Mouse (Mus musculus): Measurements from ENCODE around the gene Trpm3.

Gene Trpm3

DNA sequence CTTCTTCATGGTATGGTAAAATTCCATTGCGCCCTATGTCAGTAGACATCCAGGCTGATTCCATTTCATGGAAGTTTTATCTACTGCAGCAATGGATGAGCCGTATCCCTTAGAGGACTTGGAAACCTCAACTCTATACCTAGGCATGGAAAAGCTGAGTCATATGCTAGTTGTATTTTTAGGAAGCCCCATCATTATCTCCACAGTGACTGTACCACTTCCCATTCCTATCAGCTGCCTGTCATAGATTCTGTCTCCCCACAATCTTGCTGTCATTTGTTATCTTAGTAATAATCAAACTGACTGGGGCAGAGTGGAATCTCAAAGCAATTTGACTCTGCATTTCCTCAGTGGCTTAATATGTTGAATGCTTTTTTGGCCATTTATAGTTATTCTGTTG lies 169.2 kb downstream of the Trpm3 start:
- DNase-seq (ENCODE audit: low spot score) = no peak

DNA sequence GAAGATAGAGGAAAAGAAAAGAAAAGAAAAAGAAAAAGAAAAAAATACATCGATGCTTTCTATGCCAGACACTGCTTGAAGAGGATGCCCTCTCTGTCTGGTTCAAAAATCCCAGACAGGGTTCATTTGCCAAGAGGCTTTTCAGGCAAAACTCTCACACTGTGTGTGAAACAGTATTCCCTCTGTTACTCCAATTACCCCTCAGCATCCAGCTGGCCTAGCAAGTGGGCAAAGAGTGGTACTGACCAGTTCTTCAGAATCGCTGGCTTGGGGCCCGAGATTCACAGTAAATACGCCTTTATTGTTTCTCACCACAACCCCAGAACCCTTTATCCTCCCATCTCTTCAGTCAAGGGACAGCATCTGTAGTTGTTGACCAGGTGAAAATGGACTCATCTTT lies 178.5 kb downstream of the Trpm3 start:
- no peak for DNase-seq (ENCODE audit: low spot score)

GRCm38 (mm10) chr19:22326813-22327212 lies 188.0 kb downstream of the Trpm3 start:
- DNase-seq (ENCODE audit: low spot score) = no peak

GRCm38 (mm10) chr19:22327226-22327625 lies 188.4 kb downstream of the Trpm3 start:
- no peak for DNase-seq (ENCODE audit: low spot score)

DNA sequence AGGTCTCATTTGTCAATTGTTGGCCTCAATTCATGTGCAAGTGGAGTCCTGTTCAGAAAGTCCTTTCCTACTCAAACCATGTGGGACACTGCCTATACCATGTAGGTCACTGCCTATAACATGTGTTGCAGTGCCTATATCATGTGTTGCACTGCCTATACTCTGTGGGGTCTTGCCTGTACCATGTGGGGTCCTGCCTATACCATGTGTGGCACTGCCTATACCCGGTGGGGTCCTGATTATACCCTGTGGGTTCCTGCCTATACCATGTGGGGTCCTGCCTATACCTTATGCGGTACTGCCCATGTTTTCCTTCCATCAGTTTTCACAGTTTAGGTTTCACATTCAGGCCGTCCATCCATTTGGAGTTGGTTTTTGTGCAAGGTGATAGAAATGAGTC lies 197.4 kb downstream of the Trpm3 start:
- DNase-seq (ENCODE audit: low spot score) = no peak

DNA sequence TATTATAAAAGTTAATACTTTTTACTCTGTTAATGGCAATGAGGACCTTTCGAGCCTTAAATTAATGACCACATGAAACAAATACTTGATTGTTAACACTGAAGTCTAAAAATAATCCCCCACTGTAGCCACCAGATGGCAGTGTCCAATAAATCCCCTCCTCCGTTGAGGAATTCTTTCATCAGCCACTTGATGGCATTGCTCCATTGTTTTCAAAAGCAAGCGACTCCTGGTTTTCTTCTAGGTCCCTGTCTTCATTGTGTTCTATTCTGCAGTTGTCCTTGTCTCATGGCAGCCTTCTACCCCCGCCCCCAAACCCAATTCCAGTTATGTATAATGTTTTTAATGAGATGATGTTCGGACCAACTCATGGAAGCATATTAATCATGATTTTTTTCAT lies 198.6 kb downstream of the Trpm3 start:
- peak; percentile 93 for DNase-seq (ENCODE audit: low spot score)

- DNase-seq (ENCODE audit: low spot score) = no peak
Measured at GRCm38 (mm10) chr19:22338927-22339326, 200.1 kb downstream of the Trpm3 start.

DNA sequence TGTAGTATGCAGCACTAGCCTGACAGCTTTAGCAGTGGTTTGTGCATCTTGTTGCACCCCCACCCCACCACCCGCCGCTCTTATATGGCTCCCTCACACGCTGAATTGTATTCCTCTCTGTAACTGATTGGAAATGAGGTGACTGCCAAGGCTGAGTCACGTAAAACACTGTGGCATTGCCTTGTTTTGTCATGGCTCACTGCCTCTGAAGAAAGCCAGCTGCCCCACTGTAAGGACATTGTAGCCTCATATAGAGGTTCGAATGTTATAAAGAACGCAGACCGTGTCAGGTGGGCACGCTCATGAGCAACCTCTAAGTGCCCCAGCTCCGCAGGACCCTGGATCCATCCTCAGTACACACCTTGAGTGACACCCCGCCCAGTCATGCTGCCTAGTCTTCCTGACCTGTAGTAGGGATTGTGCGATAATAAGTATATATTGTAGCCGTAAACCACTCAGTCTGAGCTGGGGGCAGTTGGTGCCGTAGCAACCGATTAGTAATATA lies 215.2 kb downstream of the Trpm3 start:
- DNase-seq (ENCODE audit: low spot score) = peak; percentile 29

- DNase-seq (ENCODE audit: low spot score) = no peak
Measured at GRCm38 (mm10) chr19:22386890-22387289, 248.0 kb downstream of the Trpm3 start.

GRCm38 (mm10) chr19:22394700-22395099 lies 255.9 kb downstream of the Trpm3 start:
- DNase-seq (ENCODE audit: low spot score) = no peak

DNA sequence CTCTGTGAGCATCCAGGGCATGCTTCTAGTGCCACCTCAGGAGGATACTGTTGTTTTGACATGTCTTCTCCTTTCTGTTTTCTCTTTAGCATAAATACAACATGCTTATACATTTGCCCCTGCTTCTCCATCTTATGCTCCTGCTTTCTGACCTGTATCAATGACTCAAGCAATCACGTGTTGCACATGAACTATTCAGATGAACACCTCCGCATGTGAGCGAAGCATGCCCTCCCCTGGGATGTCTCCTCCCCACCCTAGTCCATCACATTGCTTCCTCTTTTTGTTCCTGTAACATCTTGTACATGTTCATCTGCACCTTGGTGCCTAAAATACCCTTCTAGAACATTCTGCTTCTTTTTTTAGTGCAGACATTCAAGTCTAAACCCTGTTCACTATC lies 265.2 kb downstream of the Trpm3 start:
- DNase-seq (ENCODE audit: low spot score) = no peak

- DNase-seq (ENCODE audit: low spot score) = no peak
Measured at GRCm38 (mm10) chr19:22418239-22418638, 279.4 kb downstream of the Trpm3 start.

DNA sequence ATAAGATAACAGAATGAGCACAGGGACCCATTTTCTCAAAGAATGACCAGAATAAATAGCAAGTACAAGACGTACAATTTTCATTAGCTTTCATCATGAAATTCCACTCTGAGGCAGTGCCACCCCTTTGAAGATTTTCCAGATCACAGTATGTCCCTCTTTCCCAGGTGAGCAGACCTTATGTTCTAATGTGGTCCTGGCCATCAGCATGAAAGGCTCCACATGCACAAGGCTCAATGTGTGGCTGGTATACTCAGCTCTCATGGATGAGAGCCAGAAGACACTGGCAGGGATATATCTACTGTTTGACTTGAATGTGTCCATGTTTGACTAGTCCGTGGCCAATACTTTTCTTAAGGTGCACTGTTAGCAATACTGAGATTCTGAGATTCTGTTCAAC lies 298.4 kb downstream of the Trpm3 start:
- DNase-seq (ENCODE audit: low spot score) = no peak

DNA sequence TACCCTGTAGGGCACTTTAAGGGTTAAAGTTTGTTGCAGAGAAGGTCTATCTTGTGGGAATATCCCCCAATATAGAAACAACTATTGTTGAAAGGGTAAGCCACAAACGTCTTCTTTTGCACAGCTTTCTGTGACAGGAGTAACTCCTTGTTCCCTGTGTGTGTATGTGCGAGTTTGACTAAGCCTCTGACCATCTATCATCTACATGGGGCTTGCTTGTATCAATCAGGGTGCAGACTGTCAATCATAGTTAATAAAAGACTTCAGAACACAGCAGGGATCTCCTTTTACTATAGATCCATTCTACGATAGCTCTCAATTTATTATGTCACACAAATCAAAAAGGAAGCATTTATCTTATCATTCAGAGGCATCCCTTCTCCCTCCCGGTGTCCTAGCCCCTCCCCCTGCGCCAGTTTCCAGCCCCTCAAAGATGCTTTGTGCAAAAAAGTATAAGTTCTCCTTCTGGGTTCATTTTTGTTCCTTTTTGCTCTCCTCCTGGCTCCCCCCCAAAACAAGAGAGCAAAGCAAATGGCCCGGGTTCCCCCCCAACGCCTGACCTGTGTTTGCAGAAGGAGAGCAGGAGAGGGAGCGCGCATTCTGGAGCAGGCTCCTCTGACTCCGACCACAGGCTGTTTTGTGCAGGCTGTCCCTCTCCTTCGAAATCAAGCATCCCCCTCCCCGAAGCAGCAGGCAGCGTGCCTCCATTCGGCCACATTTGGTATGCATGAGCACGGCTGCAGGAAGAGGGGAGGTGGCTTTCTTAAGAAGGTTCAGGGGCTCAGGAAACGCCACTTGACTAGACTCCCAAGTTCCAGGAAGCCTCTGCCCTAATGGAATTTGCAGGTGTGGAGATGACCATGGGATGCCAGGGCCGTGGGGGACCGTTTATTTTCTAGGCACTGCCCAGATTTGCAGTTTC lies 308.8 kb downstream of the Trpm3 start:
- DNase-seq (ENCODE audit: low spot score) = peak; percentile 62

DNA sequence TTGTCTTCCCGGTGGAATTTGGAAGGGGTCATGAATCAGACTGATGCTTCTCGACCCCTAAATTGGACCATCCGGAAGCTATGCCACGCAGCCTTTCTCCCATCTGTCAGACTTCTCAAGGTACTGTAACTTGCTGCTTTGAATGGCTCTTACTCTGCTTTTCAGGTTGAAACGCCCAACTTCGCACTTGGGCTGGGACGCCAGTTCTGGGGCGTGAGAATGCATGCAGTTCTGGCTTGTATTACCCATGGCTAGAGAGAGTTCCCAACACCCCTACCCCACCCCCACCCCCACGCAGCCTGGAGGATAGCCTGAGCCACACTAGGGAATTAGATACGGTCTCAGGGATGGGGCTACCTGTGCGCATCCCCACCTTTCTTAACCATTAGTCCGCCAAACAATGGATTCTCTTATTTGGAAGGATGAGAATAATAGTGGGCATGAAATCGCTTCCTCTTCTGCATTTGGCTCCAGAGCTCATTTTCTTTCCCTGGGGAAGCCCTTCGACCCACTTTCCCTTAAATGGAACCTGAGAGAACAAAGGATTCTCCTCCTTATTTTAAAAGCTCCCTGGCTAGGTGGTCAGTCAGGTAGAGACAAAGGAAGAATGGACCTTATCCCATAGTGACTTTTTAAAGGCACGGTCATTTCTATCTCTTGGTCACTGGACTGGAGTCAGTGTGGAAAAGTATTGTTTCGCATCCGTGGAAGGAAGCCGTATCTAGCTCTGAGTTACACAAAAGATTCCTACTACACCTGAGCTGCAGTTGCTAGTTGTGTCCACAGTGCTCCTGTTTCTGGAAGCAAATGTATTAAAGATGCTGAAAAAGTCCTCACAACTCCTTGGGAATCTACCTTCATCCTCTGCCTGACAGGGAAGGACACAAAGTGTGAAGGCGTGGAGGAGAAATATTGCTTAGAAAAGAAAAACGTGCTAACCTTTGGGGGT lies 309.8 kb downstream of the Trpm3 start:
- peak; percentile 9 for DNase-seq (ENCODE audit: low spot score)

DNA sequence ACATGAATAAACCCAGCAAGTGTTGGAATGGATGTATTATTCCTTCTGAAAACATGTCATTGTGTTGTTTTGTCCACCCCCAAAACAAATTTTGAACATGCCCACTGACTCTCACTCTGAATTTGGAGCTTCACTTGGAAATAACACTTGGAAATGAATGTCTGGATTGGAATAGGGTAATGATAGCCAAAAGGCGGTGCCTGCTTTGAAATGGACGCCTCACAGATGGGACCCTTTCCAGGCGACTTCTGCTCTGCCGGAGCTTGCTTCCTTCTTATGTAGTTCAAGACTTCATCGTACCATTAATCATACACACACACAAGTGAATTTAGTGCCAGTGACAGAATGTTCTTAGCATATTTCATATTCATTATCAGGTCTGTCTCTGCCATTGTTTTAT lies 312.4 kb downstream of the Trpm3 start:
- DNase-seq (ENCODE audit: low spot score) = no peak

DNA sequence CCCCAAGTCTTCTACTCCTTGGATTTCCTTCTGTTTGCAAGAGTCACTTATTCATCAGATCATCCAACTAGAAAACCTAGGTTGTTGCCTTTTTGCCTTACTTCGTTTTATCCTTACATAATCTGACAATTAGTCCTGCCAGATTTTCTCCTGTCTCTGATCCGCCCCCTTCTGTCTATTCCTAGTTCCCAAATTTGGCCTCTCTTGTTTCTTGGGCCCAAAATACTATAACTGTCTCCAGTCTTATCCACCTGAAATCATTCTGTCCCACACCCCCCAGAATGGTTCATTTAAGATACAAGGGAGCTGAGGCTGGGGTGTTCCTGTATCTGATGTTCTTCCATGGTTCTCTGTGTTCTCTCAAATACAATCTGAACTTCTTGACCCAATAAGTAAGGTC lies 318.1 kb downstream of the Trpm3 start:
- no peak for DNase-seq (ENCODE audit: low spot score)

GRCm38 (mm10) chr19:22462043-22462442 lies 323.2 kb downstream of the Trpm3 start:
- DNase-seq (ENCODE audit: low spot score) = no peak

GRCm38 (mm10) chr19:22463506-22463905 lies 324.7 kb downstream of the Trpm3 start:
- no peak for DNase-seq (ENCODE audit: low spot score)

DNA sequence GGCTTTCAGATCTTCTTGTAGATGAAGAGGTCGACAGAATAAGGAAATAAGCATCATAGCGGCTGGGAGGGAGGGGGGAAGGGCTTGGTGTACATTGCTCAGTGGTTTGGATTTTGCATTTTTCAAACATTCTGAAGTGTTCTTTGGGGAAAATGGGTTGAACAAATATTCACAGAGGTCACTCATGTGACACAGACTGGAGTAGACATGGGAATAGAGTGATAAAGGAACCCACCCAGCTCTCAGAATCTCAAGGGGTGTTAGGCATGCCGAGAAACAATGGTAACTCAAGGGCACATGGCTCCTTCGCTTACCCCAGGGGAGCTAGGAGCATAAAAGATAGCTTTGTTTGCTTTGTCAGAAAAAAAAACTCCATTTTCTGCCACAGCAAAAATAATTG lies 330.8 kb downstream of the Trpm3 start:
- no peak for DNase-seq (ENCODE audit: low spot score)

- DNase-seq (ENCODE audit: low spot score) = no peak
Measured at GRCm38 (mm10) chr19:22473030-22473712, 334.3 kb downstream of the Trpm3 start.
